10 mouse cellular contexts compared by ENCODE assay signal in the genomic region with DNA sequence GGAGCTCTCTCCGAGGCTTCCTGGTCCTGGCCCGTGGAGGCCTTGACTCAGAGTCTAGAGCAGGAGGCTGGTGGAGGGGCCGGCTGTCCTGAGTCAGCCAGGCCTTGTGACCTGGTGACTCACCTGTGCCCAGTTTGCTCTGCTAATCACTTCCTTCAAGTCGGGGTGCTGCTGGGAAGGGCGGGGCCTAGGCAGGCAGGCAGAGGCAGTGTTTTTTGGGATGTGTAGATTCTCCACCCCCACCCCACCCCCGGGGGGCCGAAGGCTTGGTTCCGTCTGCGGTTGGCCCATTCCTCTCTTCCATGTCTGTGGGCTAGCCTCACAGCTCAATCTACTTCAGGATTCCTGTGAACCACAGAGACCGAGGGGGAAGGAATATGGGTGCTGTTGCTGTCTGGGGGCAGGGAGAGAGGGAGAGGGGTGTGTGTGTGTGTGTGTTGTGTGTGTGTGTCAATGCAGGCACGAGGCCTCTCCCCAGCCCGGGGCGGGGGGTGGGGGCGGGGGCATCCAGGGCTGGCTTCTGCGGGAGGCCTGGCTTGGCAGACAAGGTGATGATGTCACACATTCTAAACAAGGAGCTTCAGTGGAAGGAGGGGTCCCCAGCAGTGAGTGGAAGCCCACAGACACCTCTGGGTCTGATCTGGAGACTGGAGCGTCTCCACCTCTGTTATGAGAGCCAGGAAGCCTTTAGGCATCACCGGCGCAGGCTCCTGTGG. TPM values are rescaled to one million over a fixed set of nuclear protein-coding genes. Genes with fewer than 3 reads are reported as not detected.
DNase-seq lines count a peak whose midpoint lies in the region; ATAC-seq lines count a peak whose summit lies in the region.
"Had no signal": no experiment of that assay in that cellular context is flagged by ENCODE, and none has a peak within 500 bp of the region (broad histone marks: within the 10 kb centered on the region; RNA-seq: fewer than 3 reads in every experiment).

No protein-coding gene starts in this region.

- H3K4me1 ChIP-seq in heart, embryonic 10.5 days = peaks cover 60% of the 10 kb centered on the region
- peaks cover 55% of the 10 kb centered on the region for H3K4me1 ChIP-seq in limb, embryonic 13.5 days

- DNase-seq in heart, embryonic 10.5 days (ENCODE audit: low spot score) = peak; percentile 74
- no peak for DNase-seq in heart, adult 9 months (ENCODE audit: low spot score in 2 of 2)
- DNase-seq in urinary bladder, postnatal 25 days (ENCODE audit: low spot score) = peak; percentile 53
- no peak for DNase-seq in urinary bladder, postnatal 10 days (ENCODE audit: low spot score)
- DNase-seq in right cerebral cortex, postnatal 36 days (ENCODE audit: low spot score in 2 of 2) = no peak
- DNase-seq in cerebellum, adult 8-10 months = no peak
- DNase-seq in left cerebral cortex, adult 8-10 months (ENCODE audit: low spot score in 2 of 2) = no peak
- DNase-seq: thymus, postnatal 4 days had no signal

- H3K36me3 ChIP-seq in heart, embryonic 10.5 days = no peaks in the 10 kb centered on the region
- no peaks in the 10 kb centered on the region for H3K36me3 ChIP-seq in limb, embryonic 13.5 days

- peak overlapping the region; percentile 23; the same call in 1 of the 2 replicates for H3K4me2 ChIP-seq in limb, embryonic 13.5 days (replicated peaks)

- ATAC-seq in limb, embryonic 13.5 days (ENCODE audit: low FRiP score, low read depth) = peak; percentile 57; the same call in 1 of the 2 replicates
- ATAC-seq: CD4-positive, CD25-positive, alpha-beta regulatory T cell, adult 4 months had no signal

- H3K27me3 ChIP-seq in heart, embryonic 10.5 days (ENCODE audit: insufficient read depth, poor library complexity, severe bottlenecking) = peaks cover 13% of the 10 kb centered on the region
- no peaks in the 10 kb centered on the region for H3K27me3 ChIP-seq in limb, embryonic 13.5 days

- H3K4me3 ChIP-seq in heart, embryonic 10.5 days = peak overlapping the region; percentile 24; the same call in 1 of the 2 replicates
- H3K4me3 ChIP-seq in limb, embryonic 13.5 days = no peak overlapping the region

- no peaks in the 10 kb centered on the region for H3K9me3 ChIP-seq in heart, embryonic 10.5 days
- H3K9me3 ChIP-seq in limb, embryonic 13.5 days = no peaks in the 10 kb centered on the region

- peak overlapping the region; percentile 73 for H3K27ac ChIP-seq in heart, embryonic 10.5 days
- peak overlapping the region; percentile 52 for H3K27ac ChIP-seq in limb, embryonic 13.5 days

- 33% methylated on average over 18 of the region's 18 CpGs for WGBS in heart, embryonic 10.5 days
- WGBS in limb, embryonic 13.5 days = 33% methylated on average over 16 of the region's 18 CpGs

- H3K9ac ChIP-seq in limb, embryonic 13.5 days = no peak overlapping the region

RNA-seq across cellular contexts. Expression of a gene that starts 9.7 kb away (rescaled TPM):
- polyA plus RNA-seq in heart, embryonic 10.5 days (2016; fragmentation: Nextera tagmentation; extraction: Ambion mirVana) = 4.0 and 6.8 TPM in 2 replicates
- 4.6 and 4.7 TPM in 2 replicates for polyA plus RNA-seq in limb, embryonic 13.5 days (2015; fragmentation: Nextera tagmentation; extraction: Ambion mirVana)
- total RNA-seq in left cerebral cortex, adult 8-10 months (2022) = 10 to 100 TPM; 12.8 to 17.7 (median 14.5) TPM

RNA-seq across cellular contexts. Expression of a gene that starts 18.6 kb away (rescaled TPM):
- 2.9 TPM in 2 replicates for polyA plus RNA-seq in heart, embryonic 10.5 days (2016; fragmentation: Nextera tagmentation; extraction: Ambion mirVana)
- polyA plus RNA-seq in limb, embryonic 13.5 days (2015; fragmentation: Nextera tagmentation; extraction: Ambion mirVana) = 3.1 and 3.3 TPM in 2 replicates
- 1 to 10 TPM; 3.7 to 5.3 (median 3.8) TPM for total RNA-seq in left cerebral cortex, adult 8-10 months (2022)

Comparison
In these comparisons a context has a peak if more than half of its experiments do, and no peak if none do; other contexts are left out.
1. DNase-seq: peak in heart, embryonic 10.5 days (single experiment) and urinary bladder, postnatal 25 days (single experiment); none in heart, adult 9 months (0 of 2), urinary bladder, postnatal 10 days (single experiment), right cerebral cortex, postnatal 36 days (0 of 2), cerebellum, adult 8-10 months (single experiment) and left cerebral cortex, adult 8-10 months (0 of 2).